Mouse (Mus musculus) layer of hippocampus, adult 8-10 months (tissue): ENCODE measurements around the gene 1700024G13Rik. TPM values are rescaled to one million over a fixed set of nuclear protein-coding genes. Genes with fewer than 3 reads are reported as not detected.
"Not testable (repeated sequence)": the region's sequence is repeated elsewhere in the genome, so short reads cannot be mapped to it uniquely, and the experiment has no call there.

Experiments
- DNase-seq, 2 experiments: peaks; one replicate each; pipeline ENCODE4 v3.0.0; 2022; ENCODE audit warnings: low spot score in 2 of 2
- total RNA-seq, 4 experiments: library from RNA; stranded (reverse); gene quantifications; 2 replicates each; pipeline ENCODE4 v1.2.4; 2022

Gene 1700024G13Rik
- under 1 TPM in 2 of 4 experiments, not detected in 2; 0.41 to 0.76 TPM for total RNA-seq

GRCm38 (mm10) chr14:32388196-32388595 lies at the start of gene 1700024G13Rik:
TSS of gene 1700024G13Rik (minus strand) at chr14:32388391.
- DNase-seq: no peak

- no peak for DNase-seq
These were observed 49.2 kb upstream of the 1700024G13Rik start for GRCm38 (mm10) chr14:32437352-32437793.

GRCm38 (mm10) chr14:32429030-32429602 lies 40.9 kb upstream of the 1700024G13Rik start:
- no peak for DNase-seq

GRCm38 (mm10) chr14:32423946-32424345 lies 35.8 kb upstream of the 1700024G13Rik start:
- DNase-seq: no peak

GRCm38 (mm10) chr14:32418747-32419146 lies 30.6 kb upstream of the 1700024G13Rik start:
- DNase-seq: no peak

- DNase-seq: no peak
These were observed 23.9 kb upstream of the 1700024G13Rik start for GRCm38 (mm10) chr14:32412075-32412474.

- no peak for DNase-seq
These were observed 21.9 kb upstream of the 1700024G13Rik start for GRCm38 (mm10) chr14:32410084-32410483.

GRCm38 (mm10) chr14:32405399-32405798 lies 17.2 kb upstream of the 1700024G13Rik start:
- DNase-seq: not testable (repeated sequence)

- no peak for DNase-seq
These were observed 6.6 kb downstream of the 1700024G13Rik start for GRCm38 (mm10) chr14:32381619-32382018.

GRCm38 (mm10) chr14:32381066-32381465 lies 7.1 kb downstream of the 1700024G13Rik start:
- DNase-seq: no peak

- DNase-seq: no peak
These were observed 8.1 kb downstream of the 1700024G13Rik start for GRCm38 (mm10) chr14:32380099-32380480.

GRCm38 (mm10) chr14:32379395-32380098 lies 8.6 kb downstream of the 1700024G13Rik start:
- no peak for DNase-seq

- no peak for DNase-seq
These were observed 15.7 kb downstream of the 1700024G13Rik start for GRCm38 (mm10) chr14:32372510-32372909.

GRCm38 (mm10) chr14:32369756-32370155 lies 18.4 kb downstream of the 1700024G13Rik start:
- no peak for DNase-seq

- DNase-seq: no peak
These were observed 23.8 kb downstream of the 1700024G13Rik start for GRCm38 (mm10) chr14:32364359-32364758.

- DNase-seq: not testable (repeated sequence)
These were observed 36.8 kb downstream of the 1700024G13Rik start for GRCm38 (mm10) chr14:32351181-32351920.

GRCm38 (mm10) chr14:32347307-32347706 lies 40.9 kb downstream of the 1700024G13Rik start:
- DNase-seq: no peak

GRCm38 (mm10) chr14:32344694-32345093 lies 43.5 kb downstream of the 1700024G13Rik start:
- DNase-seq: no peak

GRCm38 (mm10) chr14:32344176-32344575 lies 44.0 kb downstream of the 1700024G13Rik start:
- no peak for DNase-seq

GRCm38 (mm10) chr14:32341823-32342222 lies 46.4 kb downstream of the 1700024G13Rik start:
- DNase-seq: no peak

GRCm38 (mm10) chr14:32336547-32336946 lies 51.6 kb downstream of the 1700024G13Rik start:
- DNase-seq: no peak

- DNase-seq: no peak
These were observed 52.2 kb downstream of the 1700024G13Rik start for GRCm38 (mm10) chr14:32336021-32336420.
